8 mouse cellular contexts compared by ENCODE assay signal in genomic region chr16:35769878-35770657, GRCm38 (mm10). TPM values are rescaled to one million over a fixed set of nuclear protein-coding genes. Genes with fewer than 3 reads are reported as not detected.
DNase-seq lines count a peak whose midpoint lies in the region; ATAC-seq lines count a peak whose summit lies in the region.

TSS of gene Hspbap1 (plus strand) at chr16:35770375.

- H3K4me1 ChIP-seq in intestine, embryonic 16.5 days (ENCODE audit: control insufficient read depth, insufficient read depth, low read length) = peaks cover 22% of the 10 kb centered on the region

- DNase-seq in adrenal gland, adult 8-10 months = peak; percentile 85
- peak; percentile 85 for DNase-seq in embryo, embryonic 11.5 days (ENCODE audit: low read depth, low spot score)
- DNase-seq in gastrocnemius, postnatal 36 days = peak; percentile 89 to 92
- DNase-seq in left cerebral cortex, postnatal 25 days (ENCODE audit: low spot score in 2 of 2) = peak; percentile 93 to 95
- DNase-seq in mesoderm, embryonic 11.5 days (ENCODE audit: low read depth, low spot score) = peak; percentile 91
- DNase-seq in right cerebral cortex, postnatal 25 days = peak; percentile 91
- DNase-seq in urinary bladder, postnatal 36 days (ENCODE audit: low spot score in 2 of 2) = peak; percentile 90 to 92

- no peaks in the 10 kb centered on the region for H3K36me3 ChIP-seq in intestine, embryonic 16.5 days (ENCODE audit: control insufficient read depth, insufficient read depth, low read length)

- H3K27me3 ChIP-seq in intestine, embryonic 16.5 days (replicated peaks; ENCODE audit: control insufficient read depth, insufficient read depth, low read length) = no peaks in the 10 kb centered on the region

- ATAC-seq in intestine, embryonic 16.5 days = peak; percentile 75

- H3K4me2 ChIP-seq in intestine, embryonic 16.5 days (ENCODE audit: low read depth, low read length) = peak within 1 kb of the TSS; percentile 90

- H3K4me3 ChIP-seq in intestine, embryonic 16.5 days (ENCODE audit: low read length) = peak within 1 kb of the TSS; percentile 72

- WGBS in intestine, embryonic 16.5 days = under 1% methylated on average over 51 of the region's 51 CpGs

- H3K27ac ChIP-seq in intestine, embryonic 16.5 days (ENCODE audit: low read length) = peak within 1 kb of the TSS; percentile 68

- intact Hi-C loops in gastrocnemius, postnatal 36 days (cut with DNase I) = loop anchor here (5.0 kb wide), 2 partner anchors 33 to 47 kb away; no protein-coding TSS in a partner anchor
- intact Hi-C loops in left cerebral cortex, postnatal 25 days (cut with DNase I) = loop anchor here (5.0 kb wide), 2 partner anchors 38 to 47 kb away; no protein-coding TSS in a partner anchor

- H3K9ac ChIP-seq in intestine, embryonic 16.5 days (ENCODE audit: low read depth, low read length) = peak within 1 kb of the TSS; percentile 90

- H3K9me3 ChIP-seq in intestine, embryonic 16.5 days (ENCODE audit: control insufficient read depth, low read length) = no peaks in the 10 kb centered on the region

RNA-seq across cellular contexts. Expression of gene Hspbap1, which starts in this region (rescaled TPM):
- total RNA-seq in adrenal gland, adult 8-10 months (2022) = 1 to 10 TPM; 6.6 to 9.8 (median 7.8) TPM
- total RNA-seq in gastrocnemius, postnatal 36 days (2021) = 1 to 10 TPM; 2.7 to 3.4 TPM
- polyA plus RNA-seq in intestine, embryonic 16.5 days (2015; fragmentation: Nextera tagmentation; extraction: Ambion mirVana) = 14.6 and 15.9 TPM in 2 replicates
- 1 to 10 TPM; 6.0 to 6.1 TPM for total RNA-seq in left cerebral cortex, postnatal 25 days (2021)

Comparison
In these comparisons a context has a peak if more than half of its experiments do, and no peak if none do; other contexts are left out.
1. Peak in every context shown above with its lines: DNase-seq, ATAC-seq, H3K4me3 ChIP-seq and H3K27ac ChIP-seq.